Mouse (Mus musculus) retina, postnatal 1 day (tissue): ENCODE measurements around the gene Pdzk1ip1.

Experiments
- DNase-seq: peaks from one replicate; pipeline ENCODE4 v3.0.0-alpha.2; 2012

Pdzk1ip1 gene

DNA sequence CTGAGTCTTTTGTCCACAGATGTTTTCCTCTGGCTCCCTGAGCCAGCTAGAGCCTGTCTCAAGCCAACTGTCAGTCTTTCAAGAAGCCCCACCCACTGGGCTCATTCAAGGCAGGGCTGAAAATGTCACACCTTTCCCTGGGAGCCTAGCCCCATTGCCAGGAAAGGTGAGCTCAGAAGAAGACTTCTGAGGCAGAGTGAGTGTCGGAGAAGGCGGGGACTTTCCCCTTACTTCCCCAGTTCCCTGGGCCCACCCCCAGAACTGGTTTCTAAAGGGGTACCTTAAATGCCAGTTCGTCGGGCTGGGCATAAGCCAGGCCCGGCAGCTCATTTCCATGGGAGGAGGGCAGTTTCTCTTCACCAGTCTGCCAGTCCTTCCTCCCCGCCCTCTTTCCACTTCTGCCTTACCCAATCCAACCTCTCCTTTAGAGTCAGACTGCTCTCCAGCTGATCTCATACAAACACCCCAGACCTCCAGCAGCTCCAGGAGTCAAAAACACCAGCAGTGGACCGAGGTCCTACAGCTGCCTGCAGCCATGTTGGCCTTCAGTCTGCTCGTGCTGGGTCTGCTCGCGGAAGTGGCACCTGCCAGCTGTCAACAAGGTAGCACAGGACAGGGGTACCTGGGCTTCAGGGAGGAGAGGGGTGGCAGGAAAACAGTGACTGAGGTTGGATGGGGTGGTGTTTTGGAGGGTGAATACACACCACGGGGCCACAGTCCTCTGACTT lies at the start of gene Pdzk1ip1:
Pdzk1ip1 (plus strand) TSS at position 98 of the 728 bp plus-strand sequence.
- no peak for DNase-seq

DNA sequence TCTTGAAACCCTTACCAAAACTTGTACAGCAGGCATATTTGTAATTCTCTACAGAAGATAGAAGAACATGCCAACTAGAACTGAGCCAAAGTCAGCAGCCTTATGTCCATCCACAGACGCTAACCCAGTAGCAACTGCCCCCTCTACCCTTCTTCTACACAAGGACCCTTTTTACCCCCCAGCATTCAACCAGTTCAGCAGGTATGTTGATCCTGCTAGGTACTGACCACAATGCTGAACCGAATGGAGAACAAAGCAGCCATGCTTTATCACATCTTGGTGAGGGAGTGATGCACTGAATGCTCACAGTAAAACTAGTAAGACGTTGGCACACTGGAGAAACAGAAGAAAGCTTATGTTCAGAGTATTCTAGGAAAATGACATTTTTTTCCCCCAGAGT lies 42.9 kb upstream of the Pdzk1ip1 start:
- no peak for DNase-seq

DNA sequence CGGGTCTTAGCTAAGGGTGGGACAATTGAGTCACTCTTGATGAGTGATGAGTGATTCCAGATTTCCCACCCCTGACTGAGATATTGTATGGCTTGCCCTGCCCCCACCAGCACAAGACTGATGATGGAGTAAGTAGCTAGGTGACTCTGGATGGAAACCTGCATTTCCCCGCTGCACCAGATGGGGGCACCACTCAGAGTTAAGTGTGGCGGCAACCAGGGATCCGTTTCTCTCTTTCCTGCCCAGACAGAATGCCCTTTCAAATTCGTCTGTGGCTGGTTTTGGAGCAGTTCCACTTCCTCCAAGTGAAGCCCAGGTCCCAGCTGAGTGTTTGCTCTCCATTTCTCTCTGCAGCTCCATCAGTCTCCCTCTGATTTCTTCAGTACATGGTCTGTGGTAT lies 40.8 kb upstream of the Pdzk1ip1 start:
- DNase-seq = peak; percentile 66

DNA sequence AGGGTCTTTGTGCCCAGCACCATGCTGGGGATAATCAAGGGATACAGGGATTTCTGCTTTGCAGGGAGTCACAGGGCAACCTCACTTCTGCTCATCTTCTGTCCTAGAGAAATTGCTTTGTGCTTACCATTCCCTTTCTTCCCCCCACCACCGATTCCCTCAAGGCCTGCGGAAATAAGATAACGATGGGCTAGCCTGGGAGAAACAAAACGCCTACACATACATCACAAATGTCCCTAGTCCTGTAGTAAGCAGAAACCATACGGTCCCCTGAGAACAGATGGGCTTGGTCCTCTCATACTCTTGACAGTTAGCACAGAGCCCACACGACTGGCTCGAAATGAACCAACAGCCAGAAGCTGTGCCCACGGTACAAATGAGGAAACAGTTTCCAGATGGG lies 40.3 kb upstream of the Pdzk1ip1 start:
- no peak for DNase-seq

DNA sequence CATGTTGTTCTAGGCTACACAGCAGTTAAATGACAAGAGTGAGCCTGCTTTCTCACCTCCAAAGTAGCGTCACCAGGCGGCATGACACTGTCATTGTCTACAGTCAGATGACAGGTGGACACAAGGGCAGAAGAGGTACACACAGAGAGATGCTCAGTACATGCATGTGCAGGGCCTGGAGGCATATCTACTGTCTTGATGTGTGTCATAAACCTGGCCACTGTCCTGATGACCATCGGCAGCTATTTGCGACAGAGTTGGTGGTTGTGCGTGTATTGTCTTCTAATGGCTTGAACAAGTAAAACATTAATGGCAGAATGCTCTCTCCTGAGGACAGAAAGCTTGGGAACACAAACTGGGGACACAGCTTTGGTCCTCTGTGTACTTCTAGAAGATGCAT lies 37.3 kb upstream of the Pdzk1ip1 start:
- no peak for DNase-seq

DNA sequence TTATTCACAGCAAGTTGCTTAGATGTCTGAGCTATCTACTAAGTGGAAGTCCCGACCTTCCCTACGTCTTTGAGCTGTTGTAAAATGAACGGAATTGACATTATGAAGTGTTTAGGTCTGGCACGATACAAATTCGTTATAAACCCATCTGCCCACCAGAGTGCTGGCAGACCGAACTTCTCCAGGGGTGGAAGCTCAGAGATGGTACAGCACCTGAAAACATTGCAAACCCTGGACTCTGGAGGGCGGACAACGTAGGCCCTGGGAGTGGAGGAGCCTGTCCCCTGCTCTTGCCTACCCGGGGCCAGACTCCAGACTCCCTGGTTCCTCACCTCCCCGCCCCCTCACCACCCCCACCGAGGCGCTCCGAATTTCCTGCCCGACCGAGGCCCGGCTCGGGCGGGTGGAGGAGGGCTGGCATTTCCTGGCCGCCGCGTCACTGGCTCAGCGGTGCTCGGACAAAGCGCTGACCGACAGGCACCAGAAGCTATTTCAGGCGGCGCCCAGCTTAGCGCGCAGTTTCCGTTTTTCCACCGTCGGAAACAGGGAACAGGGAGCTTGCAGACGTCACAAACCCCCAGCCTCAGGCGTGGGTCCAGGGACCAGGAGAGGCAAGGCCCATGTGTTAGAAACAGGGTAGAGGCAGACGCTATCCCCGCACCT lies 36.0 kb upstream of the Pdzk1ip1 start:
- peak; percentile 62 for DNase-seq

DNA sequence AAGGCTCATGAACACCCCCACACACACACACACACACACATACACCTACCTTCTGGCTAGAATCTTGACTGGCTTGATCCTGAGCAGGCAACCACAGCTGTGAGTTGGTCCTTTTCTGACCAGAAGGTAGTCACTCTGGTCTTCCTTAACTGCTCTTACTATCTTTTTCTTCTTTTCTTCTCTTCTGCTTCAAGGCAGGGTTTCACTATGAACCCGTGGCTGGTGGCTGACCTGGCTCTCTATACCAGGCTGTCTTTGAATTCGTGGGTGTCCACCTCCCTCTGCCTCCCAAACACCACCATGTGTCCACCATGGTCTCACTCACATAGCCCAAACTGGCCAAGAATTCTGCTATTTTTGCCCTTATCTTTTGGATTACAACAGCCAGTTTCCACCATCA lies 33.5 kb upstream of the Pdzk1ip1 start:
- no peak for DNase-seq

DNA sequence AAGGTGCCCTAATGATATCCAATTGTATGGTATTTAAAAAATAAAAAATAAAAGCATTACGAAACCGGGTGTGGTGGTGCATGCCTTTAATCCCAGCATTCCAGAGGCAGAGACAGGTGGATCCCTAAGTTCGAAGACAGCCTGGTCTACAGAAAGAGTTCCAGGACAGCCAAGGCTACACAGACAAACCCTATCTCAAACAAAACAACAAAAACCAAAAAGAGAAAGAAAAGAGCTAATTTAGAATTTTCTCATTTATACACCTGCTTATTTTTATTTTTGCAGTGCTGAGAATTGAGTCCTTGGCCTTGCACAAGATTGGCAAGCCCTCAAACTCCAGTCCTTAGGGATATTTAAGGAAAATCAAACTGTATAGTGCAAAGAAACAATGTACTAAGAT lies 32.8 kb upstream of the Pdzk1ip1 start:
- DNase-seq = no peak

DNA sequence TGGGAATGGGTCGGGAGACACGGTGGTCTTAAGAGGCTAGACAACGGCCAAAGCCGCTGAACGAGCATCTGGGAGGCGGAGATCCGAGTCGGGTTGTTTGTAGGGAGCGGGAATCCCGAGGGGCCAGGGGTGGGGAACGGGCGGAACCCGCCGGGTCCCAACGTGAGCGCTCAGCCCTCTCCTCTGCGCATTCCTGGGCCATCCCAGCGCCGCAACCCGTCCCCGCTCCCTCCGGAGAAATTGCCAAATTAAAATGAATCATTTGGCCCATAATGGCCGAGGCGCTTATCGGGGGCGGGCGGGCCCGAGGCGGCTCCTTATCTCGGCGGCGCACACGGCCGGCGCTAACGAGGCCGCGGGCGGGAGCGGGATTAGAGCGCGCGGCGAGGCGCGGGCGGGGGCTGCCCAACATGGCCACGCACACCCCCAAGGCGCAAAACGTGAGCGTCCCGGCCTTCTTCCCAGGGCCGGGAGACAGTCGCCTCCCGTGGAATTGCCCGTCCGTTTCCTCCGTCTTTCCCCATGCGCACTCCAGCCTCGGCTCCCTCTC lies 32.1 kb upstream of the Pdzk1ip1 start, which contains the start of gene Tal1:
Tal1 (plus strand) TSS at position 56 of the 550 bp plus-strand sequence.
- DNase-seq = peak; percentile 63

DNA sequence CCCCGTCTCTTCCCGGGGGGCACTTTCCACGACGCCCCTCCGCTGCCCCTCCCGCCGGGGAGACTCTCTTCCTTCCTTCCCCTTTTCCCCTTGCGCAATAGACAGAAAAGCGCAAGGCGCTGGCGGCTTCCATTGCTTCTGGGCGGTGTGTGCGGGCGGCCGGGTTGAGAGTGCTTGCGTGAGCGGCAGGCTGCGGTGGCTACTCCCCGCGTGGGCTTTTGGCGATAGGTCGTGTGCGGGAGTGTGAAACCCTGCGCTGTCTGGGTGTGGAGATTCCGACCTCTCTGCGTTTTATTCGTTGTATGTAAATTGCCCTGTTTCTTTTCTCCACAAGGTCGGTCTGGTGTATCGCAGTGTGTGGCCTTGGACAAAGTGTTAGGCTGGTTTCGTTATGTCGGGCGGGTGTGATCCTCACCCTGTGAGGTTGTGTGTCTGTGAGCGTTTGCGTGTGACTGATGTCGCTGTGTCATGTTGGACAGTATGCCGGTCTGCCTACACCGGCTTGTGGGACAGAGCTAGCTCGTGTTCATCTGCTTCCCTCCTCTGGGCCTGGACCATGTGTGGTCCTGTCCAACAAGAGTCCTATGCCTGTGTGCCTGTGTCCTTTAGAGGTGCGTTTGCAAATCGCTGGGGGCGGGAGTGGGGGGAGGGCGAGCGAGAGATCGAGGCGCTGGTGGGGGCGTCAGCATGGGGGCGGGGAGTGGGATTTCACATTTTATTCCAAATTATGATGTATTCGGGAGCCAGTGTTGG lies 31.4 kb upstream of the Pdzk1ip1 start:
- DNase-seq = peak; percentile 71

DNA sequence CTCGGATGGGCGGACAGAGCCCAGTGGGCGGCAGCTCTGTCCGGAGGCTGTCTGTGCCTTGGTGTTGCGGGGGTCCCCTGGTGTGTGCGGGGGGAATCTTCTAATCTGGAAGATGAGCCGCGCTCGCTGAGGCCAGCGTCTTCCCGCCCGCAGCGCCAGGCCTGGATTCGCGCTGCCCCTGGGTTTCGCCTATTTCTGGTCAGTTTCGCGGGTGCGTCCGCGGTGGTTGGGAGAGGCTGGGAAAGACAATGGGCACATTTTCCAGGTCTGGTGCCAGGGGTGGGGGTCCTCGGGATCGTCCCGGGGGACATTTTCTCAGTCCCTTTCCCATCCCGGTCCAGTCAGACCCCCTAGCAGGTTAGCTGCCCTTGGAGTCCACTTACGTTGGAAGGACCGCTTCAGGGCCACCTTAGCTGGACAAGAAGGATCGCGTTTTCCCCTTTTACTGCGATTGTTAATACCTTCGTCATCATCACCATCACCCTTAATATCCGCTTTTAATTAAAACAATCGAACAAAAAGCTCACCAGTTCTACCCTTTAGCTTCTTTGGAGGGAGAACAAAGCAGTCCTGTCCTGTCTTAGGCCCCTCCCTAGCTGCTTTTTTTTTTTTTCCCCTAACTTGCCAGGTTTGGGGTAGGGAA lies 30.7 kb upstream of the Pdzk1ip1 start:
- peak; percentile 48 for DNase-seq

DNA sequence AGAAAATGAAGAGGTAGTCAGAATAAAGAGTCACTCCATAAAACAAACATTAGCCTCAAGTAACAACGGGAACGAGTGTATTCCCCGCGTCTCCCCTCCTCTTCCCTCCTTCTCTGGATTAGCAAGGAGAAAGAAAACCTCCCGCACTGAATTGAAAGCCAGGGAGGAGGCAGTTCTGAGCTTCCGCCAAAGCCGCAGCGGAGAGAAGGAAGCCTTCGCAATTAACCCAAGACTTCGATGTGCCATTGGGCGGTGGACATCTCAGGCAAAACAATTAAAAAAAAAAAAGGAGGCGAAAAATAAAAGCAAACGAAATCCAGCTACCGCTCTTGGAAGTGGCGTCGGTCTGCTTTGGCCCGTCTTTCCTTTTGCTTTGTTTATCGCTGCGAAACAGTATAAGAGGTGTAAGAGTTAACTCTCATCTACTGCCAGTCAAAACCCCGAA lies 30.2 kb upstream of the Pdzk1ip1 start:
- DNase-seq = peak; percentile 62

DNA sequence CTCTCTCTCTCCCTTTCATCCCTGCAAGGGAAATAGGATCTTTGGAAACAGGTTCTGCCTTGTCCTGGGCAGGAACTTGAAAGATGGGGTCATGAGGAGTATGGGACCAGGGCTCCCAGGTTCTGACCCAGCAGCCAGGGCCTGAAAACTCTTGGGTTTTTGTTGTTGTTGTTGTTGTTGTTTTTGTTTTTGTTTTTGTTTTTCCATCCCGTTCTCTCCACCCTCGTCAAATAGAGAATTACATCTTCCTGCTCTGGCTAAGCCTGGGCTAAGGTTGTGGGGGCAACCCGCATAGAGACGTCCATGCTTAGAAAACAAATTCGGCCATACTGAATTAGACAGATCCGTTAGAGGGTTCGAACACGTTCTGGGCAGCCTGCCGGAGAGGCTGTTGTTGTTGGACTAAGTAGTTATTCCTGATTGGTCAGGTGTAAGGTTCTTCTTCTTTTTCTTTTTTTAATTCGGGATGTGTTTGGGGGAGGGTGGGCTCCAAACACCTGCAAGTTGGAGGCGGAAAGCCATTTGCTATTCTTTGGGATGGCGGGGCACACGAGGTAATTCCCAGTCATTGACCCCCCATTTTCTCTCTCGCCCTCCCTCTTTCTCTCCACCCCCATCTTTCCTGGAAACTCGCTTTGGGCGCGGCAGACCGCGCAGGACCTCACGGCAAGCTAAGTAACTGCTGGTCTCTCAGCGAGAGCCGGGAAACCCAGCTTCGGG lies 29.5 kb upstream of the Pdzk1ip1 start:
- no peak for DNase-seq

DNA sequence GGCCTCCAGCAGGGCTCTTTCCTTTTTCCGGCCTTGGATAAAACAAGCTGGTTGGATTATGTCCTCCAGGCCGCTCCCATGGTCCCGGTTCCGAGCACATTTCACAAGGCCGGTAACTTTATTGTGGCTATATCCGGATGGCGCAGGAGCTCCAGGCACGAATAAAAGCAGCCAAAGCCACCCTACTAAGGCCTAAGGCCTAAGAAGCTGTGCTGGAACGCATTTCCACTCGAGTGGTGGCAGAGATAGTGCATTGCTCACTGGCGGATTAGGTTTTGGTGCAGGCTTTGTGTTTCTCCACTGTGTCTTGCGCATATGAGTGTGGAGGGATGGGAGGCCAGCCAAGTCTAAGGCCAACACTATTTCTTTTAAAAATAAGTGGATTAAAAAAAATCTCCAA lies 28.6 kb upstream of the Pdzk1ip1 start:
- DNase-seq = peak; percentile 45

DNA sequence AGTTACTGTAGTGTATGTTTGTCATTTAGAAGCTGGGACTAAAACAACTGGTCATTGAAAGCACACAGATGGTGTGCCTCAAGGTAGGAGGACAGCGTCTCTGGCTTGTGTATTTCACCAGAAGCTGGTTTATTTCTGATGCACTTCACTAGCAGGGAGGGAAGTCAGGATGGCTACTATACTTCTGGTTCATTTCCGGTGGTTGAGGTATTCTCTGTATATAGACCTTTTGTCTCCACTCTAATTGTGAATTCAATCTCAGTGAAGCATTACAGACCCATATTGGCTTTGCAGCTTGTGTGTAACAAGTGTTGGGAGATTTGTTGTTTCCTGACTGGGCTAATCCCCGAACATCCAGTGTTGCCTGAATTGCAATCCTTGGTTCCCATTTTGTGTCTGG lies 27.8 kb upstream of the Pdzk1ip1 start:
- DNase-seq = no peak

DNA sequence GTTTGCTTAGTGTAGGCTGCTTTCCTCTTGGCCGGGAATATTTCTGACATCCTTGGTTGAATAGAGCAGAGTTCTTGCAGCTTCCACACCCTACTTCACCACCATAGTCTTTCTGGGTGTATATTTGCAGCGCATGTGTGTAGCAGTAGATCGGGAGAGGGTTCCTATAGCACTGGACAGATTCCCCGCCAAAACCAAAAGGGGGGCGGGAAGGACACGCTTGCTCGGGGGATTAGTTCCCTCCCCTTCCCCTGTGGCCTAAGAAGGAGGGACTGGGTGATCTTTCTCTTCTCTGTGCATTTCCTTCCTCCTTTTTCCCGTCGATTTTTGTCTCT lies 26.0 kb upstream of the Pdzk1ip1 start:
- DNase-seq = peak; percentile 38

DNA sequence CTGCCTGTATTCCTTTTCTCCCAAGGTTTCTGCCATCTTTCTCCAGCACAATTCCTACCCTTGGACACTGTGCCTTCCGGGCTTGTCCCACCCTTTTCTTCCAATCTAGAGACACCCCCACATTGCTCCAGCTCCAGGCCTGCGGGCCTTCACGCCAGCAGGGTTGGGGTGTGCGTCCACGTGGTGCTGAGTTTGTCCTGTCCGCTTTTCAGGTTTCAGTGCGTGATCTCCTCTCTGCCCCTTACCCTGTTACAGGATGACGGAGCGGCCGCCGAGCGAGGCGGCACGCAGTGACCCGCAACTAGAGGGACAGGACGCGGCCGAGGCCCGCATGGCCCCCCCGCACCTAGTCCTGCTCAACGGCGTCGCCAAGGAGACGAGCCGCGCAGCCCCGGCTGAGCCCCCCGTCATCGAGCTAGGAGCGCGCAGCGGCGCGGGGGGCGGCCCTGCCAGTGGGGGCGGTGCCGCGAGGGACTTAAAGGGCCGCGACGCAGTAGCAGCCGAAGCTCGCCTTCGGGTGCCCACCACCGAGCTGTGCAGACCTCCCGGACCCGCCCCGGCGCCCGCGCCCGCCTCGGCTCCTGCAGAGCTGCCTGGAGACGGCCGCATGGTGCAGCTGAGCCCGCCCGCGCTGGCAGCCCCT lies 25.5 kb upstream of the Pdzk1ip1 start:
- DNase-seq = peak; percentile 80

DNA sequence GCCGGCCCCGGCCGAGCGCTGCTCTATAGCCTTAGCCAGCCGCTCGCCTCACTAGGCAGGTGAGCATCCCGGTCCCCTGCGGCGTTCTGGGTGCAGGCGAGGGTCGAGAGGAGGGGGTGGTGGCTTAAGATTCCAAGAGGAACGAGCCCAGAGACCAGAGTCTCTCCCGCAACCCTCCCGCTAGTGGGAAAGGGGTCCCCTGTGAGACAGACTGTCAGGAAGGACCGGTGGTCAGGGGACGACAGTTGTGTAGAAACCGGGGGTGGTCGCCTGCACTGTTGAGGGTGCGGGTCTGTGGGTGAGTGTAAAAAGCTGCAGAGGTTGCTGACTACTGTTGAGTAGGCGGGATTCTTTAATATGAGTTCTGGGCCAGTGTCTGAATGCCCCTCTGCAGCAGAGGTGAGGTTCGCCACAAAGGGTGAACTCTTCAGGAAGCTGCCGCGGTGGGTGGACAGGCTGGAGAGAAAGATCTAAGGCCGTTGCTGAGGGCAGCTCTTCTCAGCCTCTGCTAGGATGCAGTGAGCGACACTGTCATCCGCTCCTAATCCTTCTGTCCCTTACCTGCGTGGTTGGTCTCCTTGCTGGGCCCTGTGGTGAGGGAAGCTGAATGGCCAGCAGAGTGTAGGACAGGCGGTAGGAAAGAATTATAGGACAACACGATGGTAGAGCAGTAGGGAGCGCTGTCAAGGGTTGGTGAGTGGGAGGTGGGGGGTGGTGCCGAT lies 24.8 kb upstream of the Pdzk1ip1 start:
- no peak for DNase-seq

DNA sequence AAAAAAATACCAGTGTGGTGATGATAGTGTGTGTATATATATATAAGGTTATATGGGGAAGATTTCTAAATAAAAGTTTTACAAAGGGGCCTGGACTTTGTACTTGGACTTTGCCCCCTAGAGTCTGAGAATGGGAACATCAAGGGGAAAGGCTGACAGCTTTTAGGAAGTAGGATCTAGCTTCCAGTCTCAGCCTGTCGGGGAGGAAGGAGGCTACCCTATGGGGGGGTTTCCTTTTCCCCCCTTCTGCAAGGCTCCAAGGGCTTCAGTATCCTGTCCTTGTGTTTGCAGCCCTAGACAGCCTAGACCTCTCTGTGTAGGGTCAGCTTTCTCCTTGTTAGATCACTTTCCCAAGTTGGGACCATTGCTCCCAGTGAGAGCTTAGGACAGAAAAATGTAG lies 16.8 kb upstream of the Pdzk1ip1 start:
- no peak for DNase-seq

DNA sequence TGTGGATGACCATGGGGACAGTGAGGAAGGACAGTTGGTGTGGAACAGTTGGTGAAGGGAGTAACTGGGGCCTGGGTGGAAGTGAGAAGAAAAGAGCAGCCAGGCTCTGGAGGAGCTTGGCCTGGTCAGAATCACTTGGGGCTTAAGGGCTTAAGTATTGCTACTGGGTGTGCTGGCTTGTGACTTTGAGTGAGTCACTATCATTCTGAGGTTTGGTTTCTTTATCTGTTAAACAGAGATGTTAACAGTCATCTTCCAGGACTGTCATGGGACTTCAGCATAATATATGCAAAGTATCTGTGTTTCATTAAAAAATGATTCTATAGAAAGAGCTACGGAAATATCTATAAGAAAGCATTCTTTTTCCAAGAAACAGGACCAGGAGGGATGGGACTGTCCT lies 13.7 kb upstream of the Pdzk1ip1 start:
- no peak for DNase-seq
